Mouse (Mus musculus): ENCODE results near the gene Foxo1. TPM values are rescaled to one million over a fixed set of nuclear protein-coding genes. Genes with fewer than 3 reads are reported as not detected.

The Foxo1 gene
- polyA plus RNA-seq, 1 experiment from 2014 or later = 9.0 TPM

- WGBS = 71% methylated on average over 7 of the region's 7 CpGs
Measured at GRCm38 (mm10) chr3:52292498-52292897, 24.4 kb downstream of the Foxo1 start.

GRCm38 (mm10) chr3:52293946-52294345 is 25.8 kb downstream of the Foxo1 start:
- Histone ChIP-seq H3K9ac (ENCODE audit: low read depth, low read length) (no peak overlapping the region), H3K4me2 (ENCODE audit: low read depth, low read length) (no peak overlapping the region), H3K27me3 (replicated peaks; ENCODE audit: control insufficient read depth, insufficient read depth, low read length) (no peaks in the 10 kb centered on the region), H3K36me3 (ENCODE audit: control insufficient read depth, insufficient read depth, low read length) (no peaks in the 10 kb centered on the region), H3K27ac (replicated peaks; ENCODE audit: low read depth, low read length) (no peak overlapping the region), H3K4me3 (ENCODE audit: low read depth, low read length) (no peak overlapping the region), H3K9me3 (ENCODE audit: control insufficient read depth, low read length) (no peaks in the 10 kb centered on the region), H3K4me1 (ENCODE audit: control insufficient read depth, insufficient read depth, low read length) (peaks cover 18% of the 10 kb centered on the region; the same call in 1 of the 2 replicates)
- 60% methylated on average over 5 of the region's 5 CpGs for WGBS
- DNase-seq (ENCODE audit: low spot score) (no peak), ATAC-seq (ENCODE audit: low read depth) (no peak)

More at GRCm38 (mm10) chr3:52292498-52292897, 24.4 kb downstream of the Foxo1 start:
- no peaks in the 10 kb centered on the region for H3K27me3 ChIP-seq (replicated peaks; ENCODE audit: control insufficient read depth, insufficient read depth, low read length)
- no peak for ATAC-seq (ENCODE audit: low read depth)
- no peak overlapping the region for H3K9ac ChIP-seq (ENCODE audit: low read depth, low read length)
- H3K27ac ChIP-seq (replicated peaks; ENCODE audit: low read depth, low read length) = no peak overlapping the region
- no peaks in the 10 kb centered on the region for H3K36me3 ChIP-seq (ENCODE audit: control insufficient read depth, insufficient read depth, low read length)
- no peak overlapping the region for H3K4me2 ChIP-seq (ENCODE audit: low read depth, low read length)
- DNase-seq (ENCODE audit: low spot score) = no peak
- no peak overlapping the region for H3K4me3 ChIP-seq (ENCODE audit: low read depth, low read length)
- H3K4me1 ChIP-seq (ENCODE audit: control insufficient read depth, insufficient read depth, low read length) = peaks cover 5% of the 10 kb centered on the region; the same call in 1 of the 2 replicates
- no peaks in the 10 kb centered on the region for H3K9me3 ChIP-seq (ENCODE audit: control insufficient read depth, low read length)

- Histone ChIP-seq H3K36me3 (ENCODE audit: control insufficient read depth, insufficient read depth, low read length) (no peaks in the 10 kb centered on the region), H3K4me1 (ENCODE audit: control insufficient read depth, insufficient read depth, low read length) (peaks cover 18% of the 10 kb centered on the region; the same call in 1 of the 2 replicates), H3K4me2 (ENCODE audit: low read depth, low read length) (no peak overlapping the region), H3K4me3 (ENCODE audit: low read depth, low read length) (no peak overlapping the region), H3K9ac (ENCODE audit: low read depth, low read length) (no peak overlapping the region), H3K9me3 (ENCODE audit: control insufficient read depth, low read length) (no peaks in the 10 kb centered on the region), H3K27me3 (replicated peaks; ENCODE audit: control insufficient read depth, insufficient read depth, low read length) (no peaks in the 10 kb centered on the region), H3K27ac (replicated peaks; ENCODE audit: low read depth, low read length) (no peak overlapping the region)
- no peak for ATAC-seq (ENCODE audit: low read depth)
- 71% methylated on average over 1 of the region's 1 CpGs for WGBS
- no peak for DNase-seq (ENCODE audit: low spot score)
Measured at GRCm38 (mm10) chr3:52295688-52296087, 27.6 kb downstream of the Foxo1 start.

GRCm38 (mm10) chr3:52296224-52296760 is 28.2 kb downstream of the Foxo1 start:
- peaks cover 18% of the 10 kb centered on the region; the same call in 1 of the 2 replicates for H3K4me1 ChIP-seq (ENCODE audit: control insufficient read depth, insufficient read depth, low read length)
- WGBS = 50% methylated on average over 7 of the region's 7 CpGs

GRCm38 (mm10) chr3:52297291-52298018 is 29.3 kb downstream of the Foxo1 start:
- no peak overlapping the region for H3K27ac ChIP-seq (replicated peaks; ENCODE audit: low read depth, low read length)
- H3K36me3 ChIP-seq (ENCODE audit: control insufficient read depth, insufficient read depth, low read length) = no peaks in the 10 kb centered on the region
- H3K27me3 ChIP-seq (replicated peaks; ENCODE audit: control insufficient read depth, insufficient read depth, low read length) = no peaks in the 10 kb centered on the region
- H3K4me1 ChIP-seq (ENCODE audit: control insufficient read depth, insufficient read depth, low read length) = peaks cover 18% of the 10 kb centered on the region; the same call in 1 of the 2 replicates
- no peak for DNase-seq (ENCODE audit: low spot score)
- H3K9ac ChIP-seq (ENCODE audit: low read depth, low read length) = no peak overlapping the region
- H3K4me3 ChIP-seq (ENCODE audit: low read depth, low read length) = no peak overlapping the region
- WGBS = 56% methylated on average over 15 of the region's 15 CpGs
- no peaks in the 10 kb centered on the region for H3K9me3 ChIP-seq (ENCODE audit: control insufficient read depth, low read length)
- no peak overlapping the region for H3K4me2 ChIP-seq (ENCODE audit: low read depth, low read length)
- ATAC-seq (ENCODE audit: low read depth) = no peak

More at GRCm38 (mm10) chr3:52296224-52296760, 28.2 kb downstream of the Foxo1 start:
- no peaks in the 10 kb centered on the region for H3K27me3 ChIP-seq (replicated peaks; ENCODE audit: control insufficient read depth, insufficient read depth, low read length)
- no peak overlapping the region for H3K27ac ChIP-seq (replicated peaks; ENCODE audit: low read depth, low read length)
- H3K36me3 ChIP-seq (ENCODE audit: control insufficient read depth, insufficient read depth, low read length) = no peaks in the 10 kb centered on the region
- no peak overlapping the region for H3K4me2 ChIP-seq (ENCODE audit: low read depth, low read length)
- H3K4me3 ChIP-seq (ENCODE audit: low read depth, low read length) = no peak overlapping the region
- no peak overlapping the region for H3K9ac ChIP-seq (ENCODE audit: low read depth, low read length)
- H3K9me3 ChIP-seq (ENCODE audit: control insufficient read depth, low read length) = no peaks in the 10 kb centered on the region
- no peak for DNase-seq (ENCODE audit: low spot score)
- ATAC-seq (ENCODE audit: low read depth) = no peak

- DNase-seq (ENCODE audit: low spot score) (no peak), ATAC-seq (ENCODE audit: low read depth) (no peak; the same call in 1 of the 2 replicates)
- Histone ChIP-seq H3K4me1 (ENCODE audit: control insufficient read depth, insufficient read depth, low read length) (peaks cover 18% of the 10 kb centered on the region; the same call in 1 of the 2 replicates), H3K36me3 (ENCODE audit: control insufficient read depth, insufficient read depth, low read length) (no peaks in the 10 kb centered on the region), H3K4me3 (ENCODE audit: low read depth, low read length) (no peak overlapping the region), H3K27ac (replicated peaks; ENCODE audit: low read depth, low read length) (no peak overlapping the region), H3K4me2 (ENCODE audit: low read depth, low read length) (no peak overlapping the region), H3K9me3 (ENCODE audit: control insufficient read depth, low read length) (no peaks in the 10 kb centered on the region), H3K27me3 (replicated peaks; ENCODE audit: control insufficient read depth, insufficient read depth, low read length) (no peaks in the 10 kb centered on the region), H3K9ac (ENCODE audit: low read depth, low read length) (no peak overlapping the region)
- WGBS = 59% methylated on average over 4 of the region's 4 CpGs
Measured at GRCm38 (mm10) chr3:52298683-52299082, 30.5 kb downstream of the Foxo1 start.

- H3K36me3 ChIP-seq (ENCODE audit: control insufficient read depth, insufficient read depth, low read length) = no peaks in the 10 kb centered on the region
- WGBS = 58% methylated on average over 2 of the region's 2 CpGs
- no peak overlapping the region for H3K4me3 ChIP-seq (ENCODE audit: low read depth, low read length)
- H3K27ac ChIP-seq (replicated peaks; ENCODE audit: low read depth, low read length) = no peak overlapping the region
- no peak overlapping the region for H3K9ac ChIP-seq (ENCODE audit: low read depth, low read length)
- H3K4me1 ChIP-seq (ENCODE audit: control insufficient read depth, insufficient read depth, low read length) = peaks cover 18% of the 10 kb centered on the region; the same call in 1 of the 2 replicates
- no peak overlapping the region for H3K4me2 ChIP-seq (ENCODE audit: low read depth, low read length)
- H3K27me3 ChIP-seq (replicated peaks; ENCODE audit: control insufficient read depth, insufficient read depth, low read length) = no peaks in the 10 kb centered on the region
- DNase-seq (ENCODE audit: low spot score) (no peak), ATAC-seq (ENCODE audit: low read depth) (no peak)
- no peaks in the 10 kb centered on the region for H3K9me3 ChIP-seq (ENCODE audit: control insufficient read depth, low read length)
Measured at GRCm38 (mm10) chr3:52299376-52299775, 31.2 kb downstream of the Foxo1 start.

- no peak overlapping the region for H3K27ac ChIP-seq (replicated peaks; ENCODE audit: low read depth, low read length)
Measured at GRCm38 (mm10) chr3:52300517-52300916, 32.4 kb downstream of the Foxo1 start.

More at GRCm38 (mm10) chr3:52300517-52300916, 32.4 kb downstream of the Foxo1 start:
- H3K4me3 ChIP-seq (ENCODE audit: low read depth, low read length) = no peak overlapping the region
- no peaks in the 10 kb centered on the region for H3K9me3 ChIP-seq (ENCODE audit: control insufficient read depth, low read length)
- H3K27me3 ChIP-seq (replicated peaks; ENCODE audit: control insufficient read depth, insufficient read depth, low read length) = no peaks in the 10 kb centered on the region
- H3K36me3 ChIP-seq (ENCODE audit: control insufficient read depth, insufficient read depth, low read length) = no peaks in the 10 kb centered on the region
- ATAC-seq (ENCODE audit: low read depth) (no peak), DNase-seq (ENCODE audit: low spot score) (no peak)
- WGBS = 65% methylated on average over 6 of the region's 6 CpGs
- no peak overlapping the region for H3K9ac ChIP-seq (ENCODE audit: low read depth, low read length)
- H3K4me2 ChIP-seq (ENCODE audit: low read depth, low read length) = no peak overlapping the region
- peaks cover 18% of the 10 kb centered on the region; the same call in 1 of the 2 replicates for H3K4me1 ChIP-seq (ENCODE audit: control insufficient read depth, insufficient read depth, low read length)

Data from embryonic facial prominence, embryonic 14.5 days (tissue).